Mouse (Mus musculus) inflammation-experienced regulatory T-cells, adult 6 months (primary cell): Measurements from ENCODE around the gene Slit1. TPM values are rescaled to one million over a fixed set of nuclear protein-coding genes. Genes with fewer than 3 reads are reported as not detected.

Experiments
- ATAC-seq: one replicate; pipeline ENCODE4 v1.8.0; 2017
- polyA plus RNA-seq, 3 experiments: library from polyadenylated mRNA; unstranded; fragments of 100-300 nt; shearing (Covaris generic); gene quantifications; one replicate each; pipeline ENCODE4 v1.2.1; 2017

Gene Slit1
- polyA plus RNA-seq, 3 experiments from 2014 or later: not detected

DNA sequence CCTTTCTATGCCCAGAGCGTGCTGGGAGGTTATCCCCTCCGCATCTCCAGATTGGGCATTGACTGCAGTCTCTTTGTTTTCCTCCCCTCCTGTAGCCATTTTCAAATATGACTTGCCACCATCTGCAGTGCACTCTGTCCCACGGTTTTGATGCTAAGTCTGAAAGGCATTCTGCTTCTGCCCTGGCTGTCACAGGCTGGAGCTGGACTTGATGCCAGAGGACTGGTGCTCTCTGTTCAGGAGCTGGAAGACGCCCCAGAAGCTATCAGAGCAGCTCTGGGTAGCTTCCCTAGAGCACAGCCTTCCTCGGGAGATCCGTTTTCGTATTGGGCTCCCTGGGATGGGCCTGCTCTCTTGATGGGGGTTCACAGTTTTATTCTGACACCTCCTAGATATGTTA lies 154.4 kb downstream of the Slit1 start:
- ATAC-seq: no peak

DNA sequence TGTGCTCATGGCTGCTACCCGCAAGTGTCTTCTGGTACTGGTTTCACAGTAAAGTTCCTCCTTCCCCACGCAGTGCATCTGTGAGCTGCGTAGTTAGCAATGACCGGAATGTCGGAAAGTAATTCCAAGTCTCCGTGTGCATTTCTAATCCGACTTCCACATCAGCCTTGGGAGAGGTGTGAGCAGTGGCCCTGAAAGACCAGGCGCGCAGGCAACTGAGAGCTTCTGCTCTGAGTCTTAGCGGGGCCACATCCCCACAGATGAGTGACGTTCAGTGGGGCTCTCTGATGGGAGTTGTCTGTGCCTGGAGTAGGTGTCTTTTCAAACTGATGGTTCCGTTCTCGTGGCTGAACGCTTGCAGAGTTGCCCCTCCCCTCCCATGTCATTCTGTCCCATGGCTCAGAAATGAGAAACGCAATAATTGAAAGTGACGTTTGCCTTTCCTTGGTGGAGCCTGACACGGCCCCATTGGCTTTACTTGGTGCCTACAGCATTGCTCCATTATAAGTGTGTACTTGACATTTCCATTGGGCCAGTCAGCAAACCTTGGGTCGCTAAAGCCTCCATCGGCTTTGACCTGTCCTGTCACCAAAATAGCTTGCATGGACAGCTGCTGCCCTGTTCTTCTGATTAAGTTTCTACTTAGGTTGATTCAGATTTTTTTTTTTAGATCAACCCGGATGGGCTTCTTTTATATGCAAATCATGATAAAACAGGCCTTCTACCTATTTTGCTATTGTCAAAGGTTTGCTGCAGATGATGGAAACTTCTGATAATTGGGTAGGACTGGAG lies 155.8 kb downstream of the Slit1 start:
- no peak for ATAC-seq

DNA sequence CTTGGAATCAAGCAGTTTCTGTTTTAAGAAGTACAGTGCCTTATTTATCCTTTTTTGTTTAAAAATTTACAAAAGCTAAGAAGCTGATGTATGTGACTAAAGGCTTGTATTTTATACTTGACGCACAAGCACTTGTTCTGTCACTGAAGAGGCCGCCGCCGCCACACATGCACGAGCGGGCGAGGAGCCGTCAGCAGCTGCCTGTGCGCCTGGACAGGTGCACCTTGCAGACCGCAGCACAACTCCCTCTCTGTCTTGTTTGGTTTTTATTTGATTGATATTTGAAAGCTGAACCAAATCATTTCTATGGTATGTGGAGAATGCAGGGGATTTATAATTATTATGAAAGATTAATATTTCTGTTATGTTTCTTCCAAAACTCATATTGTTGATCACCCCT lies 156.7 kb downstream of the Slit1 start:
- no peak for ATAC-seq

DNA sequence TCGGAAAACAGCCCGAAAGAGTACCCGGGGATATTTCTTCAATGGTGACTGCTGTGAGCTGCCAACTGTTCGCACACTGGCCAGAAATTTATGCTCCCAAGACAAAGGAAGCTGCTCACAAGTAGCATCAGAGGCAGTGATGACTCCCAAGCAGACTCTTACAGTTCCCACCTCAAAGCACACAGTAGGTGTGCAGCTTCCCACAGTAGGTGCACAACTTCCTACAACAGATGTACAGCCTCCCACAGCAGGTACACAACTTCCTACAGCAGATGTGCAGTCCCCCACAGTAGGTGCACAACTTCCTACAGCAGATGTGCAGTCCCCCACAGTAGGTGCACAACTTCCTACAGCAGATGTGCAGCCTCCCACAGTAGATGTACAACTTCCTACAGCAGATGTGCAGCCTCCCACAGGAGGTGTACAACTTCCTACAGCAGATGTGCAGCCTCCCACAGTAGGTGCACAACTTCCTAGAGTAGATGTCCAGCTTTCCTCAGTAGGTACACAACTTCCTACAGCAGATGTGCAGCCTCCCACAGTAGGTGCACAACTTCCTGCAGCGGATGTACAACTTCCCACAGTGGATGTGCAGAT lies 160.4 kb downstream of the Slit1 start:
- no peak for ATAC-seq

DNA sequence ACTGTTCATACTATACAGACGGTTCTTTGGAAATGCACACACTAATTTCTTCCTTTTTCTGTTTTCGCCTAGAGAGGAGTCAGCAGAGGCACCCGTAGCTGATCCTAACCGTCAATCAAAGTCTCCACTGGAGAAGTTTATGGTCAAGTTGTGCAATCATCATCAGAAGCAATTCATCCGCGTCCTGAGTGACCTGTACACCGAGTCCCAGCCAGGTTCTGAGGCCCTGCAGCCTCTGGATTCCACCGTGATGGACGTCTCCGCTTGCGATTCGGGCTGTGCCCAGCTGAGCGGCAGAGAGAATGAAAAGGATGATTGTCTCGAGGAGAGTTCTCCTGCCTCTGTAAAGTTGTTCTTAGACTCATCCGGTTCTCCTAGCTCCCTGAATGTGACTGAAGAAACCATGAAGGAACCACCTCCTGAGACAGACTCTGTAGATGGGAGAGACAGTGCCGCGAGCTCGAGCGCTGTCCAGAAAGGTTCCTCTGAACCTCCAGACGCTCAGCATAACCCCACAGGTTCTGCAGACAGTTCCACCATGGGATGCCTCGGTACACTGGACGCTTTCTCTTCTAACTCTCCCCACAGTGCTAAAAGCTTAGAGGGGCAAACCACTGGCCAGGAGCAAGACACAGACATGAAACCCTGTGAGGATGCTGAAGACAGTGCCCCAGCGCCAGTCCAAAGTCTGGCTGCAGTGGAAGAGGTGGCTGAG lies 161.6 kb downstream of the Slit1 start, which contains the start of gene Gm340:
Gm340 (plus strand) TSS at position 665 of the 715 bp plus-strand sequence.
- no peak for ATAC-seq

DNA sequence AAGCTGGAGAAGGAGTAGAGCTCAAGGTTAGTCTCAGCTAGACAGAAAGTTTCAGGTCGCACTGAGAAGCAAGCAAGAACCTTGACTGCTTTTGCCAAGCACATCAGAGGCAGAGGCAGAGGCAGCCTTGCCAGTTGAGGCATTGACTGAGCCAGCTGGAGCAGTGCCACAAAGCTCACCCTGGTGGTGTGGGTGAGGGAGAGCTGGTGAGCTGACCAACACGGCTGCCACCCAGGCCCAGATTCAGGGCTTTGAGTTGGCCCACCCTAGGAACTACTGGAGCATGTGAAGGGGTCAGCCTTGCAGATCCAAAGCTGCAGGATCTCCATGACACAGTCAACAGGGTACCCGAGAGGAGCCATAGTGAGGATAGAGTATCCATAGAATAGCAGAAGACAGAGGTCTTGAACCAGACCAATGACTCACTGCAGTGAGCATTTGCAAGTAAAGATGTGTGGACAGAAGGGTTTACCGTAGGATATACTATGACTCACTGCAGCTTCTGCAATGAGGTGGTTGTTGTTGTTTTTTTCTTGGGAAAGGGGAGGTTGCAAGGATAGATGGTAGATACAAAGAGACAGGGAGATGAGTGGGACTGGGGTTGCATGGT lies 164.0 kb downstream of the Slit1 start:
- ATAC-seq: no peak

DNA sequence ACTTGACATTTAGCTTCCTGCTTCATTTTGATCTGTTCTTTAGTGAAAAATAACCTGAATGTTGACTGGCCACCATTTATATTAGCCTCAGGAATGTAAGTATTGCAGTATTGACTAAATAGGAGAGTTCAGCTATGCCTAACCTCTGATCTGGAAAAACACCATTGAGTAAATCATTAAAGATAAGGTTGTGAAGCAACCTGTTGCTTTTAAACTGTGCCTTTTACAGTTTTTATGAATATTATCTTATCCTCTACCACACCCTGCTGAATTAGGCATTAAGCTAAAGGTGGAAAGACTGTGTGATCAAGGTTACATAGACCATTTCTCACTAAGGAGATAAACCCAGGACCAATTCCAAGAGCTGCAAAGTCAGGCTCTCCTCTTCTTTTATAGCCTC lies 165.9 kb downstream of the Slit1 start:
- no peak for ATAC-seq

DNA sequence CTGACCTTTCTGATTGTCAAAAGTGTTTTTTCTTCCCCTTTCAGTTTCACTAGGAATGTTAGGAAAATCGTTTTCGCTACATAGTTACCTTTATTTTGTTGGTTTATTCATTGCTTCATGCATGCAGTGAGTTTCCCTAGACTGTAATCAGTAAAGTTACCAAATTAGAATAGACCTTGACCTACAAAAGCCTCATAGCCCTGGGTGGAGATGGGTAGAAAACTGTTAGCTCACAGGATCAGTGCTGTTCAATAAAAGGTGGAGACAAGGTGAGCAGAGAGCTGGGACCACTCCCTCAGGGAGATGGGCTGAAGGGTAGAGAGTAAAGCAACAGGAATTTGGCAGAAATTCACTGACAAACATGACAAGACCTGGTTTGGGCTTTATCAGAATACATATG lies 169.8 kb downstream of the Slit1 start:
- no peak for ATAC-seq

DNA sequence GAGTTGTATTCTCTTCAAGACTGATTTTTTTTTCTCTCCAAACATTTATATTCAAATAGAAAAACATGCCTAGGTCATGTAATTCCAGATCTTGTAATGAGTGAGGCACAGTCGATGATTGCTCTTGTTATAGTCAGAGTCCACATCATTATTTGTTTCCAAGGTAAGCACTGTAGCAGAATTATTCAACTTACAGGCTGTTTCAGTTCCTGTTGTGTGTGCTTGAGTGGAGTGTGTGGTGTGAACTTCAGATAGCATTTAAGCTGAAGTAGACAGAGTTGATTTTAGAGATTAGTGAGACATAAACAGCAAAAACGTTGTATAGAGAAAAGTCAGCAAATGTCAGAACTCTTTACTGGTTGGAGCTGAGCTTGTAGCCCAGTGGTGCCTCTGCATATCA lies 174.7 kb downstream of the Slit1 start:
- ATAC-seq: no peak

DNA sequence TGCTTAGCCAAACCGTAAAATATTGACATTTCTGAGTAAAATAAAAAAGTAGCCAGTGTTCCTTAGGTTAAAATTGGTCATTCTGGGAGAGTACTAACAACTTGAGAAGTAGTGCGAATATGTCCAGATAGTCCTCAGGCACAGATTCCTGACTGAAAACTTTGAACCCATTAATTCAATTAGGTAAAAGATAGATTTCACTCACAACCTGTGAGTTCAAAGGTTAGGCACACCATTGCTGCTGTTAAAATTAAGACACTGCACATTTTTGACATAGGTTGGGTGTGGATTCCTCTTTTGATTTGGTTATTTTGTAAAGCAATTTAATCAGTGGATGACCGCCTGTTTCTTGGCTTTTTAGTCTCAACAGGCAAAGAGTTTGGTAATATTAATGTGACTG lies 182.6 kb downstream of the Slit1 start:
- no peak for ATAC-seq

DNA sequence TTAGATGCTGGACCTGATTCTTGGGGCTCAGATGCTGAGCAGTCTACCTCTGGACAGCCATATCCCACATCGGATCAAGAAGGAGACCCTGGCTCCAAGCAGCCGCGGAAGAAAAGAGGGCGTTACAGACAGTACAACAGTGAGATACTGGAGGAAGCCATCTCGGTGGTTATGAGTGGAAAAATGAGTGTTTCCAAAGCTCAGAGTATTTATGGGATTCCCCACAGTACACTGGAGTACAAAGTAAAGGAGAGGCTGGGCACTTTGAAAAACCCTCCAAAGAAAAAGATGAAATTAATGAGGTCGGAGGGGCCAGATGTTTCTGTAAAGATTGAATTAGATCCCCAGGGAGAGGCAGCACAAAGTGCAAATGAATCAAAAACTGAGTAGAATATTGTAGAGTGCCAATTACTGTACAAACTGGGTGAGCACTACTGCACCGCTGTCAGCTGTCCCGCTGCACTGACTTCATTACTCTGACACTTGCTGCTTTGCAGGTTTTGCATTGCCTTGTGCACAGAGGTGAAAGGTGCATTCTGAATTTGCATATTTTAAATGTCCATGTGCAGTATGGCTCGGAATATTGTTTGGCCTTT lies 184.5 kb downstream of the Slit1 start:
- no peak for ATAC-seq

DNA sequence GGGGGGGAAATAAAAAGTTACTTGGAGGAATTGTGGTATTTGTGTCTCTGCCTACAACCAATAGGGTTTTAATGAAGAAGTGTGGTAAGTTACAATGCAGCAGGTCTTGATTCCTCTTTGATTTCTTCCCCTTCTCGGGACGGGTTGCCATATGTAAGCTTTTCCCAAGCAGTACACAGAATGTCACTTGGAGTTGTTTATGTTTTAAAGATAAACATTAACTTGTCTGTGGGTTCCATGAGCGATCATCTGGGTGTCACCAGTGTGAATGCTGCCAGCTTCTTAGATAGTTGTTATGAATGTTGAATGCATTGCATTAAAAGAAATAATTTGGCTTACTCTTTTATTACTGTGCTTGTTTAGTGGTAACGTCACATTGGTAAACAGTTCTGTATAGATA lies 186.0 kb downstream of the Slit1 start:
- ATAC-seq: no peak

DNA sequence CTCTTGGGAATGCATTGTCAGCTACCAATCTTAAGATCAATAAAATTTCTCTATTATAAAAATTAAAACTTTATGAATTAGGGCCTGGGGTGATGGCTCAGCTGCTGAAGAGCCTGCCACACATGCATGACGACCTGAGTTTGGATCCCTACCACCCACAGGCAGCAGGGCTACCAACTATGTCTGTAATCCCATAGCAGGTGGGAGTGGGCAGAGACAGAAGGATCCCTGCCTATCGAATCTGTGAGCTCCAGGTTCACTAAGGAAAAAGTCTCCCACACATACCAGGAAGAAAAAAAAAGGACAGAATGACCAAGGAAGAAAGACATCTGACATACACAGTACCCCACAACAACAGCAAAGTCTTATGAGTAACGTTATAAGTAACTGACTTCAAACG lies 186.5 kb downstream of the Slit1 start:
- no peak for ATAC-seq

Other genes with a start within 250 kb of the Slit1 start
- 1 to 10 TPM; 3.3 to 4.3 (median 4.1) TPM for gene Gm340, start 161.3 kb downstream of the Slit1 start, polyA plus RNA-seq
- 10 to 100 TPM in 1 of 3 experiments, 1 to 10 TPM in 2; 2.7 to 21.2 (median 2.7) TPM for gene Arhgap19, start 58.4 kb upstream of the Slit1 start, polyA plus RNA-seq
- 10 to 100 TPM in 2 of 3 experiments, 1 to 10 TPM in 1; 7.8 to 24.9 (median 21.2) TPM for gene Frat1, start 86.3 kb upstream of the Slit1 start, polyA plus RNA-seq
- gene Frat2, start 104.5 kb upstream of the Slit1 start, polyA plus RNA-seq: 1 to 10 TPM in 2 of 3 experiments, under 1 TPM in 1; 0.33 to 1.5 (median 1.3) TPM
- 1 to 10 TPM; 5.9 to 8.6 (median 7.5) TPM for gene Rrp12, start 152.5 kb upstream of the Slit1 start, polyA plus RNA-seq
- gene Pgam1, start 168.3 kb upstream of the Slit1 start, polyA plus RNA-seq: 10 to 100 TPM; 52.3 to 81.2 (median 59.2) TPM
- gene Exosc1, start 189.8 kb upstream of the Slit1 start, polyA plus RNA-seq: 10 to 100 TPM; 66.9 to 92.2 (median 92.1) TPM
- 10 to 100 TPM; 38.4 to 48.4 (median 43.2) TPM for gene Zdhhc16, start 189.8 kb upstream of the Slit1 start, polyA plus RNA-seq
- gene Mms19, start 237.5 kb upstream of the Slit1 start, polyA plus RNA-seq: 10 to 100 TPM; 58.6 to 97.5 (median 79.2) TPM
- gene Ubtd1, start 238.1 kb upstream of the Slit1 start, polyA plus RNA-seq: 1 to 10 TPM; 1.1 to 4.7 (median 3.9) TPM